Mouse (Mus musculus): ENCODE results near the gene 1700017D01Rik.

GRCm38 (mm10) chr19:11060900-11061299, 69.8 kb downstream of the 1700017D01Rik start:
- TF ChIP-seq CTCF (conservative IDR thresholded peaks at IDR 0.05; ENCODE audit: low read length): no peak
- no peak for TF ChIP-seq NANOG (IDR thresholded peaks at IDR 0.05; ENCODE audit: borderline replicate concordance, low read length)
